Mouse (Mus musculus) lung, postnatal 14 days (tissue): ENCODE measurements at regions not wholly inside any gene's neighbourhood (a gene's known extent, or its start where the extent isn't known, plus 50 kb on each side); places are given as distances from the start of the nearest gene placed in this dataset.
"Not testable (repeated sequence)": the region's sequence is repeated elsewhere in the genome, so short reads cannot be mapped to it uniquely, and the experiment has no call there.

Experiments used
- DNase-seq: peaks from one replicate; pipeline ENCODE4 v3.0.0; 2021

- DNase-seq: no peak
Measured at GRCm38 (mm10) chr1:47646681-47647080, 754.0 kb upstream of the Slc39a10 start.

- DNase-seq: no peak
Measured at GRCm38 (mm10) chr1:47606597-47606996, 713.9 kb upstream of the Slc39a10 start.

DNA sequence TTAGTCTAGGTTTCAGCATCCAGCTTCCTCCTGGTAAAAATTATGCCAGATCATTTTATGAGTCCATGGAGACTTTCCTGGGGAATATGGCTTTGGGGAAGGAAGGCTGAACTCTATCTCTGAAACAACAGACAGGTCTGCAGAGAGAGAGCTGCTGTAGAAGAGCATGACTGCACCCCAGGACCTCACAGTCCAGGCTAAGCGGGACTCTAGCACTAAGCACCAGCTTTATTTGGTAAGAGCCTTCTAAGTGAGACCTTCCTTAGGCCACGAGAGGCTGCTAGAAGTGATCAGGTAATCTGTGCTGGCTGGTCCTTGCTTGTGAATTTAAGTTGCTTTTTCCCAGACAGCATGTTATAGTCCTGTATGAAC, 711.3 kb upstream of the Slc39a10 start:
- DNase-seq: no peak

DNA sequence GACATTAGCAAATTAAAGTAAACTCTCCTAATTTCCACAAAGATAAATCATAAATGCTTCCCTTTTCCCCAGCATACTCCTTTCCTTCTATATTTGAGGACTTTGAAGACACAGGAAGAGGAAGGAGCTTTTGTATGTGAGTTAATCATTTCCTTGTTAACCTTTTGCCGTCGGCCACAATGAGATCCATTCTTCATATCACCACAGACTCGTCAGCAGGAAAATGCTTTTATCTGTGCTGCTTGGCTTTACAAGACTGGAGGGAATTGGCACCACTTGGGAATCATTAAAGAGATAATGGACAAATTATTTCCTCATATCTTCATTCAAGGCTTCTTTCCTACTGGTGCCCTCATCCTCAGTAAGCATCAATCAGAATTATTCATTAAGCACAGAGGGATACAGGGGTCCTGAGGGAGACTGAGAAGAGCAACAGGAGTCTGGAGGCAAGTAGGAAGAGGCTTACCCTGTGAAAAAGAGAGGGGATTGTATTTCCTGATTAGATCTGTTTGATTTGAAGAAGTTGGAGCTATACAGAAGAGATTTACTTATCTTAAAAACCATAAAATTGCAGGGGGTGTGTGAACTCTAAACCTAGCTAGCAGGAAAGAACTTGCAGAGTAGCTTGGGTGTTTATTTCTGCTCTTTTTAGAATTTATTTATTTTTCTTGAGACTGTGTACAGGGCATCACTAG, 710.8 kb upstream of the Slc39a10 start:
- DNase-seq: no peak

- DNase-seq: not testable (repeated sequence)
Measured at GRCm38 (mm10) chr1:47593641-47594040, 701.0 kb upstream of the Slc39a10 start.

GRCm38 (mm10) chr1:47545606-47546005, 653.0 kb upstream of the Slc39a10 start:
- no peak for DNase-seq

- no peak for DNase-seq
Measured at GRCm38 (mm10) chr1:47511426-47511825, 618.8 kb upstream of the Slc39a10 start.

DNA sequence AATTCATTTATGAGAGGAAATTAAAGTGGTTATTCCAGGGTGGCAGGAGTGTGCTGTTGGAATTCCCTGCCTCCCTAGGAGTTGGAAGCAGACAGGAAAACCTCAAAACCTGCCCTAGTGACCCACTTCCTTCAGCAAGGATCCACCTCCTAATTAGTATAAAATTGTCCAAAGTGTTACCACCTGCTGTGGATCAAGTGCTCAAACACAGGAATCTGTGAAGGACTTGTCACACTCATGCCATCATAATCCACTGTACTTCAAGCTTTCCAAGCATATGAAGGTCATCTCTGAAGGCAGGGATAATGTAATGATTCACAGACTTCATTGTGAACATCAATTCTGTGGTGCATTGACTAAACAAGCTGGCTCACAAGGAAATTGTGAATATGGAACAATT, 615.1 kb upstream of the Slc39a10 start:
- DNase-seq: no peak

GRCm38 (mm10) chr1:47488581-47489204, 596.0 kb upstream of the Slc39a10 start:
- DNase-seq: no peak

DNA sequence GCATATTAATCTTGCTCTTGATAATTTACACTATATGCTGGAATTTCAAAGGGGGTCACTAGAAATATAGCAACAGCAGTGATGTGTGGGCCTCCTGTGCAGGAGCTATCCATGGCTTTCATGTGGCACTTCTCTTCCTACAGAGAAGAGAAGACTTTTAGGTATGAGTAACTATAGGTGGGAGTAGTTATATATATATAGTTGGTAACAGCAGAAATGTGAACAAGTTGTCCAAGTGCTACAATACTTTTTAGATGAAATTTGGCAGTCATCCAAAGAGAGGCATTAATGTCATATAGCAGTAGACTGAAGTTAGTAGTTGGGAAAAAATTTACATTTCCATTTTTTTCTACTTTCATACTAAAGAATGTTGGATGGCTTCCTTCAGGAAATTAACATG, 593.4 kb upstream of the Slc39a10 start:
- DNase-seq: no peak

DNA sequence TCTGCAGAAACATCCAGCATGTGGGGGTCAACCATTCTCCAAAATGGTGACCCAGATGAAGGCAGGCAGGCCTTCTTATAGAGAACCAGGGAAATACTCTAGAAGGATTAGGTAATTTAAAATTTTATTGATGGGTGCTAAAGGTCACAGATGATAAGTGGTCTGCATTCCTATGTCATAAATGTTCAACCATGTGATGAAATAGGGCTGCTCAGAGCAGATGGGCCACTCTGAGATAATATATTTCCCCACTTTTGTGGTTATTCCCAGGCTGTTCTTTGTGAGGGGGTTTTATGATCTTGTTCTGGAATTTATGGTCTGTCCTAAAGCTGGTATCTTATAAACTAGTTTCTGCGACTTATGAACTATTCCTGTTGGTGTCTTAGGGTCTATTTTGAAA, 586.4 kb upstream of the Slc39a10 start:
- no peak for DNase-seq

DNA sequence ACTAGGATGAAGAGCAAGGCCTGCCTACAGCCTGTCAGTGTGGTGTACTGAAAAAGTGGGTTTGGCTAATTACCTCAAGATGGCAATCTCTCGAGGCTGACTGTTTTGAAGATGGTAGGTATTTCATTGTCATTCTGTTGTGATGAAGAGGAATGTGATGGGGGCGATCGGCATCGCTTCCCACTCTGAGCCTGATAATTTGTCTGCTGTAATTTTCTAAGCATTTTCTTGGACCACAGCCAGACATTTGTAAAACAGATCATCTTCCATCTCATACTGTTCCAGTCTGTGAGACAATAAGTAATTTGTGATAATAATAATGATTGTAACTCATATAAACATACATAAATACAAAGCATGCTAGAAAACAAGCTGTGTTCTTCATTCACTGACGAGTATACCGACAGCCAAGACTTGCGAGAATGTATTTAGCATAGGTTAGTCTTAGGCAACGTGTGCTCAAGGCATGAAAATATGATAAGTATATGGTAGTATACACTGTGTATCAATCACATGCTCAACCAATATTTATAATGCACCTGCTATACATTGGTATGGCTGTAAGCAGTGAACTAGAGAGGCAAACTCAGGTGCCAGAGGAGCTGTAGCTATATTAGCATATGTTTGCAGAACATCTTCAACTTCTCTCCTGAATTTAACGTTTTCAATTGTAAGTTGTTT, 574.1 kb upstream of the Slc39a10 start:
- DNase-seq: no peak

GRCm38 (mm10) chr1:47448737-47449489, 556.3 kb upstream of the Slc39a10 start:
- no peak for DNase-seq

DNA sequence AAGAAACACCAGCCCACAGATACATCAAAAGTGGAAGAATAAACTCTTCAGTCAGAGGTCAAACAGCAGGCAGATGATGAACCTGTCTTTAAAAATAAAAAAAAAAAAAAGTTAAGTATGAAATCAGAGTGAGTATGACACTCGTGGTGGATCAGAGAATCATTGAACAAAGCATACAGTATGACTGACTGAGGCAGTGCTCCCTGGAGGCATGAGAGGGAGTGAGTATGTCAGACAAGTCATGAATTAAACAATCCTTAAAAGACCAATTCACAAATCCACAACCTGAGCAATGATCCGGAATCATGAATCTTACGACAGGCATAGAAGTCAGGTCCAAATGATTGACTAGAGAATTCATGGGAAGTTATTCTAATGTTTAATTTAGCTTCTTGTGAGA, 555.4 kb upstream of the Slc39a10 start:
- no peak for DNase-seq

- no peak for DNase-seq
Measured at GRCm38 (mm10) chr1:47446021-47446420, 553.4 kb upstream of the Slc39a10 start.

DNA sequence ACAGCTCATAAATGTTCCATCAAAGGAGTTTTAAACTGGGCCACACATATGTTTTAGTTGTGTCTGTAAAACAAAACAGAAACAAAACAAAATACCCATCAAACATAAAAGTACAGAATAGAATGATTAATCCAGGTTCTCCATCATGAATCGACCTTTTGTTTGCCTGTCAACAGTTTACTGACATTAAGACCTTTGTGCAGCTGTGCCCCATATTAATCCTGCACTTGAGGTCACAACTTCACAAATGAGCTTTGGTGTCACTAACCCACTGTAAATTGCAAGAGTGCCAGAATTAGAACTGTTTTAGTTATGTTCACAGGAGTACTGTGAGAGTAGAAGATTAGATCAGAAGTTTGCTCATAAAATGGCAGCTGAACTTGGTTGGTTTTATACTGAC, 540.2 kb upstream of the Slc39a10 start:
- no peak for DNase-seq

DNA sequence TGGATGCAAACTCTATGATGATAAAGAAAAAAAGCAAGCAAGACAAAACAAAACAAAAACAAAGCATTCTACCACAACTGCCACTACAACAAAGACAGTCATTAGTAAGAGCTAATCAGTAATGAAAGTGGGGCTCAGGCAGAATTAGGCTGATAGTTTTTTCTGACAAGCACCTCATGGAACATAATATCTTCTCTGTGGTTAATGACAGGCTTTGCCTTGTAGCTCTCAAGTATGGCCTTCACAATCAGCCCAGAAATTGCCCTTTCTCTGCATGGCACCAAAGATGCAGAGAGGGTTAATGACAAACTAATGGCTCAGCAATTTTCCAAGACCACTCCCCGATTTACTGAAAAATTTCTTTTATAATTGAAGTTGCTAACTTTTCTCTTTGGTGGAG, 512.5 kb upstream of the Slc39a10 start:
- DNase-seq: no peak

DNA sequence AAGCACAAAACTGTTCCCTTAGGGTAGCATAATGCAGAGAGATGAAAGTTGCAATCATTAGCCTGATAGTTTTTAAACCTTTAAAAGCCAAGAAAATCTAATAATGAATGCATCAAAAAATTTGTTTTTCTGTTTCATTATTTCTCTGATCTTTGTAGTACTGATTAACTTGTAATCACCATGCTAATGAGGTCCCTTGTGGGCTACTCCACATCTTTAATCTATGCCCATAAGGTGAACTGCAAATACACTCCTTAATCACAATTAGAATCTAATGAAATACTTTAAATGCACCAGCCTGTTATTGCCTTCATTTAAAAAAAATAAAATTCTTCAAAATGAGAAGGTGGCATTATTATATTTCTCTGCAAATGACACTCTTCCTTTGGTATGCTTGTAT, 493.9 kb upstream of the Slc39a10 start:
- DNase-seq: no peak

- DNase-seq: no peak
Measured at GRCm38 (mm10) chr1:47378795-47379194, 486.1 kb upstream of the Slc39a10 start.

DNA sequence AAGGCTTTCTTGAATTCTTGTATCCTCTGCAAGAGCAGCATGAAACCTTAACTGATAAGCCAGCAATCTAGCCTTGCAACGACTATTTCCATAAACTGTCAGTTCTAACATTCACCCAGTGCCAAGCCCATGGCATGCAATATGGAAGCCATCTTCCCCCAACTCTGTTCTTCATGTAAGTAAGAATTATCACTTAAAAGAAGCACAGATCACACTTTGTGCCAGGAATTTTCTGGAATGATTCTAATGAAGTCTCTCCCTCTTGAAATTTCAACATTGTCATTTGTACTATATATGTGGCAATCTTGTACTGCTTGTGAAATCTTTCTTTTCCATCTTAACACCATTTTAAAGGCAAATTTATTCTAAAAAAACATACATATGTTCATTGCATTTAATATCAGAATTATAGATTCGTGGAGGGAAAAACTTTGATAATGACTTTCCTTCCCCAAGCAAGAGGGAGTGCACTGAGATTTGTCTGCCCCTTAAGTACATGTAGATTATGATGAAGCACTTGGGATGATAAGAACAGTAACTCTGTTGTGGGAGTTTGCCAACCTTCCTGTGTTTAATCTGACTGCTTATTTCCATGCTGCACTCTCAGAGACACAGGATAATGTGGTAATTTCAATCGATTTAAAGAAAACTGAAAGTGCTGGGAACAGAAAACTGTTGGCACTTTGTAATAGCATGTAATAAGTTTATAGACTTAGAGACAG, 447.2 kb upstream of the Slc39a10 start:
- no peak for DNase-seq

DNA sequence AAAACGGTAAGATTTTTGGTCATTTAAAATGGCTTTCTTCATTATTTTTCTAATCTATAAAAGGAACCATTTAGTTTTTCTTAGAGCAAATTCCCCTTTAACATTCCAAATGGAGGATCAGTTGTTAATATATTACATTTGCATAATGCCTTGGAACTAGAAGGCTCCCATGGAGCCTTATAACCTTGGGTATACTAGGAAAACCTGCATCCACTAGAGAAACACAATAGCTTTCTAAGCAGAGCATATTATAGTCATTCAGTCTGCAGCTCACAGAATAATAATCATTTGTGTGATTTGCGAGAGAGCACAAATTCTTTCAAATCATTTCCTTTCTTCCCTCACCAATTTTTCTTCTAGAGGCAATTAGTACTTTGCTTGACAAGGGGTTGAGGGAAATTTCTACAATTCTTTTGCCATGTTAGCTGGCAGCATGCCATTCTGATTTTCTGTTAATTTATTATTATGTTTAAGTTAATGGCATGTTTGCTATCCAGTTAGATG, 418.0 kb upstream of the Slc39a10 start:
- DNase-seq: no peak

- DNase-seq: no peak
Measured at GRCm38 (mm10) chr1:47306961-47307360, 414.3 kb upstream of the Slc39a10 start.

DNA sequence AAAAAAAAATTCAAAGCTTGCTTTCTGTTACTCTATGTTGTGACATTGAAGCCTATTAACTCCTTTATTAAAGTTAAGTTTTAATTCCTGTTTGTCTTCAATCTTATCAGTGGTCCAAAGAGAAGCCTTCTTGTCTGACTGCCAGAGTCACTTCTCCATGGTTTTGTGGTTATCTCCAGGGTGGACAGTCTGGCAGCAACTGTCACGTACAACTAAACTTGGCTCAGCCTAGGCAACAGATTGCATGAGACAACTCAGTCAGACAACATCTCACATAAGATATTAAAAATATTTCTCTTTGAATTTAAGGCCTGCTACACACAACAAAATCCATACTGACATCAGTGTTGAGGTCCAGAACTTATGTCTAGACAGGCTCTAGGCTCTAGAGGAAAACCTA, 406.7 kb upstream of the Slc39a10 start:
- DNase-seq: no peak
